Mouse (Mus musculus): Measurements from ENCODE around the gene Serpinb5.
"Not testable (repeated sequence)": the region's sequence is repeated elsewhere in the genome, so short reads cannot be mapped to it uniquely, and the experiment has no call there.

Gene Serpinb5

GRCm38 (mm10) chr1:106860847-106861246 is at the start of gene Serpinb5:
TSS of gene Serpinb5 (plus strand) at chr1:106861173.
- no peak for DNase-seq (ENCODE audit: low spot score)

DNA sequence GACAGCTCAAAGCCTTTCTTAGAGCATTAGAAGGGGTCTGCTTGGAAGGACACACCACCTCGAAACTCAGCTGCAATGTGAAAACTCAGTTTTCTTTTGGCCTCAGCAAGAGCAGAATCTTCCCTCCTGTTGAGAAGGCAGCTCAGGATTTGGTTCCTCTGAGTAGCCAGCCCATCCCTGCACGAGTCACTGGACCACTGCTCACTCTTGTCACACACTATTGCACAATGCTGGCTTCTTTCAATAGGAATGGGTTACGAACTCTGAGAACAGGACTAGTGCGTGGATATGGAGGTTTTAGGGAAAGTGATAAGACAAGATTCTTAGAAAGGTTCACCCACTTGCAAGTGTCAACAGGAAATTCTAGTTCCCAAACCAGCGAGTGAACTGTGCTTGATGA is 46.1 kb upstream of the Serpinb5 start:
- no peak for DNase-seq (ENCODE audit: low spot score)

DNA sequence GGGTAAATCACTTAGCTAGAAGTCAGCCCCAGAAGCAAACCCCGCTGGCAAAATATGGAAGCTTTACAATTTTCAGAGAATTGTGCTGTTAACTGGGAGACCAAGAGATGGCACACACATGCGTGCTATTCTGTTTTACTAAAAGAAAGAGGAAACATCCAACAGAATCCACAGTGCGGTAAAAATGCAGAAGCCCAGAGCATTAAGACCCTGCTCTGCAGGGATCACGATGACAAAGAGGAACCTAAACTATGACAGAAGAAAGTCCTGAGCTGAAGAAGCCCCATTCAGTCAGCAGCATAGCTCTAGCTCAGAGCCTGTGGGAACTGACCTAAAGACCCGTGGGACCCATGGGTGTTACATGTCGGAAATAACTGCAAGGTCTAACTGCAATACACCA is 45.7 kb upstream of the Serpinb5 start:
- DNase-seq (ENCODE audit: low spot score), result no peak

DNA sequence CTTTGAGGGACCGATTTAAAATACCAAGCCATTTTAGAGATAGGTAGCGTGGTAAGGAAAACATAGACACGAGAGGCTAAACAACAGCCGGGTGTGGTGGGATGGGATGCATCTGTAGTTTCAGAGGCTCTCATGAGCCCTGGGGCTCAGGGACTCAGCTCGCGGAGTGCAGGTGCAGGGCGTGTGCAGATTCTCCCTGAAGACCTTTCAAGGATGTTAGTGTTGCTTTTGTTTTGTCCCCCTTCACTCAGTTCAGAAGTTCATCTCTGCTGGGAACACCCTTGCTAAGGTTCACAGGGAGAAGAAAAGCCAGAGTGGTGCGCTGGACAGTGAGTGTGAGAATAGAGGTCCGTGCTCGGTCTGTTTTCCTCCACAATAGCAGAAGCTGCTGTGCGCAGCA is 44.2 kb upstream of the Serpinb5 start:
- no peak for DNase-seq (ENCODE audit: low spot score)

DNA sequence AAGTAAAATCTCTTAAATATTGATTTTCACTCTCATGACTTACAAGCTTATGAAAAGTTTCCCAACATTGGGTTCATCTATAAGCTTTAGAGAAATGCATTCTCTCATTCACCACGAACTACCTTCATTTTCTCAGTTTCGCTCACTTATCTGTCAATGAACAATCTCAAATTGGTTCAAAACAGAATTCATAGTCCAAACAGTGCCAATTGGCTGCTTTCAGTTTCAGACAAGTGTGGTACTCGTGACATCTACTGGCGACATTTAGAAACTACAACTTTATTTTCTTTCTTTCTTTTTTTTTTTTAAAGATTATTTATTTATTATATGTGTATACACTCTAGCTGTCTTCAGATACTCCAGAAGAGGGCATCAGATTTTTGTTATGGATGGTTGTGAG is 42.6 kb upstream of the Serpinb5 start:
- DNase-seq (ENCODE audit: low spot score), result peak; percentile 80

DNA sequence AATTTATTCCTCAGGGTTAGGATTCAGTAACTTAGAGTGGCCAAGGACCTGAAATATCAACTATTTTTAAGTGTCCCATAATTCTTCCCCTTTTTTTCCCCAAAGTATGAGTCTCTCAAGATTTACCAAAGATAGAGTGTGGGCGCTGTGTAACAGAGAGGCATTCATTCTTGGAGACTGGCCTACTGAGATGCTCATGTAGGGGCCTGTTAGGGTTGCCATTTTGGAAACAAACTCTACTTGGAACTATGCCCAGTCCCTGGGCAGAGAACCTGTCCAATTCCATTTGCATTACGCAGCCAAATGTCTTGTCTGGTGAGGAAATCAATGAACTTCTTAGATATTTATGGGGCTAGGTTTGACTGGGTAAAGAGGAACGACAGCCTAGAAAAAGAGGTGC is 38.7 kb upstream of the Serpinb5 start:
- peak; percentile 51 for DNase-seq (ENCODE audit: low spot score)

DNA sequence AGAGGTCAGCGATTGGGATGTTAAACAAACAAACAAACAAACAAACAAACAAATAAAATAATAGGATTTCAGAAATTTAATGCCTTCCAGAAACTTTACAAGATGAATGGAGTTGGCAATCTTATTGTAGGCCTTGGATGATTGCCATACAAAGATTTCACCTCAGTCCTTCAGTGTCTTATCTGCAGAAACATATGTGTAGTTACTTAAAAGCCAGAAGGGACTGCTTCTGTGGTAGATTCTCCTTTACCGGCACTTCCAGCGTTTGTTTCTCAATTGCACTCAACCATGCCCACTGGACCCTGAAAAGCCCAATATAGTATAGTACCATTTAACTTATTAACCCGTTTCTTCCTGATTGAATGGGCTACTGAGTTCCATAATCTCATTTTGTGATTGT is 32.2 kb upstream of the Serpinb5 start:
- DNase-seq (ENCODE audit: low spot score), result no peak

DNA sequence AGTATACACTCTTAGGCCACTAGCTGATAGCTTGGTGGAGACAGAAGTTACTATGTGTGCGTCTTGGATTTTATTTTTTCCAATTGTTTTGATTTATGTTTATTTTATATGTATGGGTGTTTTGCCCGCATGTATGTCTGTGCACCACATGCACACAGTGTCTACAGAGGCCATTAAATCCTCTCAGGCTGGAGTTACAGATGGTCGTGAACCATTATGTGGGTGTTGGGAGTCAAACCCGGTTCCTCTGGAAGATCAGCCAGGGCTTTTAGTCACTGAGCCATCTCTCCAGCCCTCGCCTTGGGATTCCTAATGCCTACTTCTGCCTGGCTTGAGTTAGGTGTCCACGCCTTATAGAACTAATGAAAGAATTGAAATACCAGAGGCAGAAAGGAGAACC is 4.6 kb downstream of the Serpinb5 start:
- DNase-seq (ENCODE audit: low spot score), result no peak

- DNase-seq (ENCODE audit: low spot score), result no peak
Observed at GRCm38 (mm10) chr1:106866029-106866428, 5.1 kb downstream of the Serpinb5 start.

DNA sequence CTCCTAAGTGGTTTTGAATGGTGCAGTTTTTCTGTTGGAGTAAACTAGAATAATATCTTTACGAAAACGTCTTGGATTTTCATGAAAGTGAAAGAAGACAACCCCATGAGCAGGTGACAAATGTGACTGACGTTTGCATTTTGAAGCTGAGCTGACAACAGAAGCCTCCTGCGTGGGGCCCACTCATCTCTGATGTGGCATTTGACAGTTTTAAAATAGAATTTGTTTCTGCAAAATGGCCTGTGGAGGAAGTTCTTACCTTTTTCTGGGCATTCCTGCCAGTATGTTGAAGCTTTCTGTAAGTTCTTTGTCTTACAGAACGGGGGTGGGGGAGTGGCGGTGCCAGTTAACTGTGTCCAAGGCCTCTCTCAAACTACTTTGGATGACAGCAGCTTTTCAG is 5.8 kb downstream of the Serpinb5 start:
- DNase-seq (ENCODE audit: low spot score), result no peak

DNA sequence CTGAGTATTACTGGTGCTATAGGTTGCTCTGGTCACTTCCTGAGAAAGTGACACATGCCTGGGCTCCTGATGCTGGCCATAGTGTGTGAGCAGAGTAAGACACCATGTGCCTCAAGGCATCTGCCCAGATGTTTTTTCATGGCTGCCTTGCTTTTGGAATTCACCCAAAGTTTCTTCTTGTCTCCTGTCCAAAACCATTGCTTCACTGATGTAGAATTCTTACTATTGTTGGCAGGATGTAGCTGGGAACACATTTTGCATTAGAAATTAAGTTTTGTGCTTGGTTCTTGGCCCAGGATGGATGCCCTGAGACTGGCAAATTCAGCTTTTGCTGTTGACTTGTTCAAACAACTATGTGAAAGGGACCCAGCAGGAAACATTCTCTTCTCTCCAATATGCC is 9.0 kb downstream of the Serpinb5 start:
- peak; percentile 88 for DNase-seq (ENCODE audit: low spot score)

GRCm38 (mm10) chr1:106875193-106875886 is 14.4 kb downstream of the Serpinb5 start:
- peak; percentile 33 for DNase-seq (ENCODE audit: low spot score)

GRCm38 (mm10) chr1:106876147-106876546 is 15.2 kb downstream of the Serpinb5 start:
- DNase-seq (ENCODE audit: low spot score), result no peak

GRCm38 (mm10) chr1:106882723-106883122 is 21.8 kb downstream of the Serpinb5 start:
- peak; percentile 20 for DNase-seq (ENCODE audit: low spot score)

DNA sequence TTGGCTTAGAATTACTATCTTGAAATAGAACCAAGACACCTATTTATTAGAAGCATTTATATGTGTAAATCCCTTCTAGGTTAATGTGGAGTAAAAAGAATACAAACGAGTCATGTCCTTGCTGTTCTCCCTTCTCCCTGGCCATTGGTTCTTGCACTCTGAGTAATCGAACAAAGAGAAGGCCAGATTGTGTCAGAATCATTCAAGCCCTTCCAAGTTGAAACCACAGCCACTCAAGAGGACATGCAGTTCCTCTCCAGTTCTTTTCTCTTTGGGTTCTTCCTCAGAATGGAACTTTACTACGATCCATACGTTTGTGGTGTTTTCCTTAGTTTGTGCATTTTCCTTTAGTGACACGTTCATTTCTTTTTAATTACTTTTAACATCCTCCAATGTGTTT is 22.4 kb downstream of the Serpinb5 start:
- peak; percentile 8 for DNase-seq (ENCODE audit: low spot score)

DNA sequence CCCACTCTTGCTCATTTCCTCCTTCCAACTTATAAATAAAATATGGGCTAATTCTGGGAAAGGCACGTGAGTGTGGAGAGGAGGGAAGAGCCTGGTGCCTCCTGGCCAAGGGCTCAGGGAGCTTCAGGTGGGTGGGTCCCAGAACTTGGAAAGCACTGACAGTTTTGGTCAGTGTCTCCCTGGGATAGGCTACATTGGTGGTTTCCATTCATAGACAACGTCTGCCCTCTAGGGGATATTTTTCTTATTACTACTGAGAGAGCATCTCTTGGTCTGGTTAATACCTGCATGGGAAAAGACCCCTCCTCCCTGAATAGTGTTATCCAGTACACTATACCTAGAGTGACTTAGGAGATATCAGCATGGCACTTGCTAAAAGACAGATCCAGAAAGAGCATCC is 22.8 kb downstream of the Serpinb5 start:
- DNase-seq (ENCODE audit: low spot score), result peak; percentile 58

- DNase-seq (ENCODE audit: low spot score), result not testable (repeated sequence)
Observed at GRCm38 (mm10) chr1:106895142-106895541, 34.2 kb downstream of the Serpinb5 start.

- peak; percentile 6 for DNase-seq (ENCODE audit: low spot score)
Observed at GRCm38 (mm10) chr1:106901406-106901805, 40.4 kb downstream of the Serpinb5 start.

DNA sequence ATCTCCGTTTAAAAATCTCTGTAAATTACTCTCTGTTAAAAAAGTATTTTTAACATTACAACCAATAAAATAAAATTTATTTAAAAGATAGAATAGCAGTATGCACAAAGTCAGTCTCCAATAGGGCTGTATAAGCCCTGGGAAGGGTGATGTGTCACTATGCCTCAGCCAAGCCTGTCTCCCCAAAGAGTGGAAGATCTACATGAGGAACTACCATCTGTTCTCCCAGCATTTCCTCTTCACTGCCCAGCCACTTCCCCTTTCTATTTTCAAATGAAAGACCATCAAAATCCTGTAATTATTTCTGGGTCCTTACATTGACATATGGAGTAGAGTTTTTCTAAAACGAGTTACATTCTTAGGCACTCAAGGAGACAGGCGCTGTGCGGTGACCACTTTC is 71.0 kb downstream of the Serpinb5 start:
- no peak for DNase-seq (ENCODE audit: low spot score)
